Mouse (Mus musculus) intestine, embryonic 14.5 days (tissue): Measurements from ENCODE around the gene Fkbp5. TPM values are rescaled to one million over a fixed set of nuclear protein-coding genes. Genes with fewer than 3 reads are reported as not detected.
"Not testable (repeated sequence)": the region's sequence is repeated elsewhere in the genome, so short reads cannot be mapped to it uniquely, and the experiment has no call there.

Experiments
- ATAC-seq: fragments of 200-750 bp; cut with Nextera tagmentation; replicated peaks from 2 replicates; pipeline ENCODE4 v1.8.0; 2017; ENCODE audit warnings: low read depth, moderate number of reproducible peaks, moderate TSS enrichment, moderate library complexity; ENCODE audit not compliant: low FRiP score, low TSS enrichment
- DNase-seq: peaks from one replicate; pipeline ENCODE4 v3.0.0-alpha.2; 2018; ENCODE audit warnings: low spot score
- H3K27ac ChIP-seq: fragments of 300-500 bp; sonication (generic); 2 replicates; pipeline ENCODE4 v1.5.1; 2014; ENCODE audit warnings: low read depth, mild to moderate bottlenecking, control low read depth
- H3K27me3 ChIP-seq: fragments of 300-500 bp; sonication (generic); replicated peaks from 2 replicates; pipeline ENCODE4 v1.6.1; 2014; ENCODE audit warnings: low read length, control low read depth; ENCODE audit not compliant: control insufficient read depth, insufficient read depth
- H3K36me3 ChIP-seq: fragments of 300-500 bp; sonication (generic); 2 replicates; pipeline ENCODE4 v1.6.1; 2014; ENCODE audit warnings: low read length, control low read depth; ENCODE audit not compliant: control insufficient read depth, insufficient read depth
- H3K4me1 ChIP-seq: fragments of 300-500 bp; sonication (generic); replicated peaks from 2 replicates; pipeline ENCODE4 v1.6.1; 2014; ENCODE audit warnings: low read length, control low read depth, mixed read lengths; ENCODE audit not compliant: control insufficient read depth, insufficient read depth
- H3K4me2 ChIP-seq: fragments of 300-500 bp; sonication (generic); 2 replicates; pipeline ENCODE4 v1.6.1; 2014; ENCODE audit warnings: low read length
- H3K4me3 ChIP-seq: fragments of 300-500 bp; sonication (generic); 2 replicates; pipeline ENCODE4 v1.5.1; 2014; ENCODE audit warnings: low read depth, low read length, control low read depth, mixed read lengths
- H3K9ac ChIP-seq: fragments of 300-500 bp; sonication (generic); 2 replicates; pipeline ENCODE4 v1.6.1; 2014; ENCODE audit warnings: mild to moderate bottlenecking, low read length
- H3K9me3 ChIP-seq: fragments of 300-500 bp; sonication (generic); 2 replicates; pipeline ENCODE4 v1.6.1; 2016; ENCODE audit warnings: low read length, control low read depth; ENCODE audit not compliant: control insufficient read depth
- WGBS: fragments of 180-500 bp; shearing (Covaris S2); extraction: QIAGEN DNeasy Blood & Tissue Kit; methylation state at CpG from one replicate; pipeline ENCODE4 v1.1.7; 2014; 5-methylcytosine and 5-hydroxymethylcytosine counted together
- polyA plus RNA-seq: library from polyadenylated mRNA; unstranded; fragments of >200 nt; fragmentation: Nextera tagmentation; extraction: Ambion mirVana; gene quantifications from 2 replicates; pipeline ENCODE4 v1.2.1, GENCODE M21; 2014

Fkbp5 gene
- polyA plus RNA-seq, 1 experiment from 2014 or later: 8.7 TPM

- H3K9ac ChIP-seq: no peak overlapping the region
- H3K9me3 ChIP-seq: no peaks in the 10 kb centered on the region
- ATAC-seq (peak; percentile 68; the same call in 1 of the 2 replicates), DNase-seq (peak; percentile 79)
- 33% methylated on average over 15 of the region's 15 CpGs for WGBS
- no peaks in the 10 kb centered on the region for H3K27me3 ChIP-seq
- no peak overlapping the region for H3K27ac ChIP-seq
- H3K36me3 ChIP-seq: peaks cover 21% of the 10 kb centered on the region
- 0 out of 2 replicates have a peak, but pooled peaks cover 5% of the 10 kb centered on the region for H3K4me1 ChIP-seq
- H3K4me3 ChIP-seq: no peak overlapping the region
- no peak overlapping the region for H3K4me2 ChIP-seq
These were observed 109.7 kb downstream of the Fkbp5 start for GRCm38 (mm10) chr17:28407418-28408250.

GRCm38 (mm10) chr17:28406471-28406870 lies 110.9 kb downstream of the Fkbp5 start:
- Histone ChIP-seq H3K27ac (no peak overlapping the region), H3K27me3 (no peaks in the 10 kb centered on the region), H3K9ac (no peak overlapping the region), H3K4me2 (no peak overlapping the region), H3K36me3 (peaks cover 26% of the 10 kb centered on the region), H3K4me3 (no peak overlapping the region), H3K9me3 (no peaks in the 10 kb centered on the region), H3K4me1 (0 out of 2 replicates have a peak, but pooled peaks cover 5% of the 10 kb centered on the region)
- ATAC-seq (no peak), DNase-seq (no peak)
- WGBS: 85% methylated on average over 7 of the region's 7 CpGs

DNA sequence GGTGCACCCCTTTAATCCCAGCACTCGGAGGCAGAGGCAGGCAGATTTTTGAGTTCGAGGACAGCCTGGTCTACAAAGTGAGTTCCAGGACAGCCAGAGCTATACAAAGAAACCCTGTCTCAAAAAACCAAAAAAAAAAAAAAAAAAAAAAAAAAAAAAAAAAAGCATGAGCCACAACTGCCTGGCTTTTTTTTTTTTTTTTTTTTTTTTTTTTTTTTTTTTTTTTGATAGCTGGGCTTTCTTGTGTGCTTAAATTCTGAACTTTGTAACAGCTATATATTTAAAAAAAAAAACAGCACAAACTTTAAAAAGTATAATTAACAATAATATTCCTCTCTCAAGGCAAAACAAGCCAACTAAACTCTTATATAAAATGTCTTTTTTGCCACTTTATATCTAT lies 112.6 kb downstream of the Fkbp5 start:
- not testable (repeated sequence) for H3K9me3 ChIP-seq, DNase-seq, H3K4me1 ChIP-seq, H3K4me2 ChIP-seq, H3K9ac ChIP-seq, ATAC-seq, H3K27ac ChIP-seq, H3K4me3 ChIP-seq, H3K27me3 ChIP-seq
- peaks cover 29% of the 10 kb centered on the region for H3K36me3 ChIP-seq
- WGBS: 92% methylated on average over 2 of the region's 2 CpGs

GRCm38 (mm10) chr17:28404301-28404700 lies 113.0 kb downstream of the Fkbp5 start:
- Histone ChIP-seq H3K27me3 (no peaks in the 10 kb centered on the region), H3K9ac (no peak overlapping the region), H3K4me2 (no peak overlapping the region), H3K4me3 (no peak overlapping the region), H3K36me3 (peaks cover 33% of the 10 kb centered on the region), H3K4me1 (0 out of 2 replicates have a peak, but pooled peaks cover 5% of the 10 kb centered on the region), H3K27ac (no peak overlapping the region), H3K9me3 (no peaks in the 10 kb centered on the region)
- ATAC-seq (no peak), DNase-seq (no peak)
- 97% methylated on average over 11 of the region's 11 CpGs for WGBS

DNA sequence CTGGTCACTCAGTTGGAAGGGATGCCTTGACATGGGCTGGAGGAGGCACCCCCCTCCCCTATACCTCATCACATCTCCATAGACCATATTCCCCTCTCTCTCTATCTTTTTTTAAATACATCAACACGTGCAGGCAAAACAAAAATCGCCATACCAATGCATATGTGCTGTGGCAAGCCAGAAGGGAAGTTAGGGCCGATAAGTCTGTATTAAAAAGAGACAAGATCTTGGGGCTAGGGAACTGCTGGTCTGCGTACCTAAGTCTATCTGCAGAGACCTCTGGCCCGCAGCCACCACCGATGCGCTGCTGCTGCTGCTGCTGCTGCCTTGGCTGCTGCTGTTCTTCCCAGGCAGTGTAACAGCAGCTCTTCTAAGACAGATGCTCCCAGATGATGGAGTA lies 122.3 kb downstream of the Fkbp5 start:
- peaks cover 2% of the 10 kb centered on the region; the same call in 1 of the 2 replicates for H3K4me1 ChIP-seq
- H3K9me3 ChIP-seq: no peaks in the 10 kb centered on the region
- no peaks in the 10 kb centered on the region for H3K27me3 ChIP-seq
- no peak overlapping the region for H3K9ac ChIP-seq
- H3K36me3 ChIP-seq: peaks cover 8% of the 10 kb centered on the region
- WGBS: 83% methylated on average over 7 of the region's 7 CpGs
- DNase-seq: no peak
- no peak overlapping the region for H3K4me3 ChIP-seq
- H3K4me2 ChIP-seq: no peak overlapping the region
- H3K27ac ChIP-seq: no peak overlapping the region
- no peak for ATAC-seq

- 65% methylated on average over 15 of the region's 15 CpGs for WGBS
- Histone ChIP-seq H3K9me3 (no peaks in the 10 kb centered on the region), H3K36me3 (0 out of 2 replicates have a peak, but pooled peaks cover 3% of the 10 kb centered on the region), H3K4me2 (no peak overlapping the region), H3K4me3 (no peak overlapping the region), H3K27me3 (no peaks in the 10 kb centered on the region), H3K4me1 (peaks cover 2% of the 10 kb centered on the region; the same call in 1 of the 2 replicates), H3K9ac (no peak overlapping the region), H3K27ac (no peak overlapping the region)
- ATAC-seq (no peak), DNase-seq (no peak)
These were observed 123.1 kb downstream of the Fkbp5 start for GRCm38 (mm10) chr17:28394051-28394765.

GRCm38 (mm10) chr17:28391568-28392432 lies 125.5 kb downstream of the Fkbp5 start:
- Histone ChIP-seq H3K9ac (no peak overlapping the region), H3K4me2 (peak overlapping the region; percentile 20), H3K27ac (no peak overlapping the region), H3K4me3 (no peak overlapping the region), H3K27me3 (peaks cover 3% of the 10 kb centered on the region; the same call in 1 of the 2 replicates), H3K36me3 (no peaks in the 10 kb centered on the region), H3K9me3 (no peaks in the 10 kb centered on the region), H3K4me1 (peaks cover 2% of the 10 kb centered on the region; the same call in 1 of the 2 replicates)
- WGBS: 11% methylated on average over 23 of the region's 25 CpGs
- ATAC-seq: no peak
- no peak for DNase-seq

- 0 out of 2 replicates have a peak, but pooled peaks cover 2% of the 10 kb centered on the region for H3K4me1 ChIP-seq
- ATAC-seq: no peak
- H3K4me2 ChIP-seq: no peak overlapping the region
- peaks cover 12% of the 10 kb centered on the region for H3K27me3 ChIP-seq
- no peak for DNase-seq
- H3K27ac ChIP-seq: no peak overlapping the region
- no peak overlapping the region for H3K4me3 ChIP-seq
- H3K9me3 ChIP-seq: no peaks in the 10 kb centered on the region
- WGBS: 79% methylated on average over 3 of the region's 3 CpGs
- H3K36me3 ChIP-seq: no peaks in the 10 kb centered on the region
- no peak overlapping the region for H3K9ac ChIP-seq
These were observed 128.8 kb downstream of the Fkbp5 start for GRCm38 (mm10) chr17:28388534-28388933.
